Comparison of ENCODE assay signal across 10 mouse cellular contexts in the genomic region with DNA sequence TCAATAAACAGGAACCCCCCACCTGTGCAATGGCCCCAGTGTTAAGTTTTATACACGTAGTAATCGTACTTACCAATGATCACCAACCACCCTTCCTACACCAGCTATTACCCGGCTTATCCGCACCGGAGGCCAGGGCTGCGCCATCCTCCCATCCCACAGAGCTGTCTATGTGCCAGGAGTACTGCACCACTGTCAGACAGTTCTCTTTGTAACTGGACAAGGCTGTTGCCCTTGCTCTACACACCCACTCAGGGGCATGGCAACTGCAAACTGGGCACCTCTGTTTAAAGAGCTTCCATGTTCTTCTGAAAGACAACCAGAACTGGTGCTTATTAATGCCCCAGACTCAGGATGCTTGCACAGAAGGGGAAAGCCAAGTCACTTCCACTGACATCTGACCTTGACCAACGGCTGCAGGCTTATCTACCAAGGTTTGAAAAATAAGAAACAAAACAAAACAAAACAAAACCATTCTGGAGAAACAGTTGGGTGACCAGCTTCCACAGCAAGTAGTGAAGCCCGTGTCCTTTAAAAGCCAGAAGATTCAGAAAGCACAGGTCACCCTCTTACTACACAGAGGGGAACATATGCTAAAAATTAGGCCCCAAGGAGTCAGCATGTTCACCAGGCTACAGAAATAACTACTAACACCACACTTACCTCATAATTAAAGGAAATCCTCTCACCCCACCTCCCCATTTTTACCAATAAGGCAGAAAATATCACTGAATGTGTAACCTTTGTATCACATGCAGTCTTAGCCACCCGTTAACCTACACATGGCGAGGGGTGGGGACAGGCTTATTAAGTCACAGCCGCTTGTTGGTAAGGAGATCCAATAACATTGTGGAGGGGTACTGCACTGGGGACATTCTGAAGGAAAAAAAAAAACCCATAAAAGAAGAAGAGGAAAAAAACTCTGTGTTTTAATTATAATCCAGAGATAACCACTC.
DNase-seq lines count a peak whose midpoint lies in the region; ATAC-seq and TF ChIP-seq lines count a peak whose summit lies in the region.
"Had no signal": no experiment of that assay in that cellular context is flagged by ENCODE, and none has a peak within 500 bp of the region (broad histone marks: within the 10 kb centered on the region; RNA-seq: fewer than 3 reads in every experiment).

No protein-coding gene starts in this region.

- DNase-seq in heart, adult 11 months = peak; percentile 88
- DNase-seq in heart, adult 18-20 months = no peak
- DNase-seq in layer of hippocampus, adult 2 months (ENCODE audit: low spot score in 2 of 2) = no peak
- DNase-seq in layer of hippocampus, adult 9-10 months (ENCODE audit: low spot score) = no peak
- no peak for DNase-seq in liver, embryonic 11.5 days (ENCODE audit: low spot score)
- DNase-seq in thymus, postnatal 4 days = no peak
- DNase-seq in thymus, postnatal 25 days = no peak
- DNase-seq: lung, adult 2 months; spleen, adult 18-20 months had no signal

- 79% methylated on average over 11 of the region's 11 CpGs for WGBS in liver, embryonic 11.5 days

- H3K27ac ChIP-seq in layer of hippocampus, adult 2 months = peak overlapping the region; percentile 86
- 0 out of 2 replicates have a peak overlapping the region, but pooled peaks have one; percentile 21 for H3K27ac ChIP-seq in brown adipose tissue, adult 24 weeks (replicated peaks; ENCODE audit: low read depth, low read length)
- peak overlapping the region; percentile 87 for H3K27ac ChIP-seq in liver, embryonic 11.5 days (ENCODE audit: low read depth, low read length)

- H3K4me2 ChIP-seq in liver, embryonic 11.5 days = peak overlapping the region; percentile 59

- no peak overlapping the region for H3K4me3 ChIP-seq in layer of hippocampus, adult 2 months
- H3K4me3 ChIP-seq in brown adipose tissue, adult 24 weeks (ENCODE audit: insufficient read depth, low read depth, low read length) = no peak overlapping the region
- no peak overlapping the region for H3K4me3 ChIP-seq in liver, embryonic 11.5 days (ENCODE audit: low read depth, low read length)

- peaks cover 19% of the 10 kb centered on the region for H3K4me1 ChIP-seq in brown adipose tissue, adult 24 weeks (ENCODE audit: control insufficient read depth, insufficient read depth, insufficient read length, low read length)
- peaks cover 72% of the 10 kb centered on the region for H3K4me1 ChIP-seq in liver, embryonic 11.5 days (replicated peaks; ENCODE audit: control insufficient read depth, insufficient read depth, low read length)

- TF ChIP-seq CTCF in layer of hippocampus, adult 2 months (conservative IDR thresholded peaks at IDR 0.05) = no peak

- H3K36me3 ChIP-seq in liver, embryonic 11.5 days (ENCODE audit: control insufficient read depth, insufficient read depth, low read length) = no peaks in the 10 kb centered on the region; the same call in 1 of the 2 replicates

- H3K27me3 ChIP-seq in liver, embryonic 11.5 days (replicated peaks; ENCODE audit: control insufficient read depth, insufficient read depth, low read length) = no peaks in the 10 kb centered on the region

- H3K9me3 ChIP-seq in liver, embryonic 11.5 days (ENCODE audit: control insufficient read depth, low read length) = no peaks in the 10 kb centered on the region

- no peak for ATAC-seq in liver, embryonic 11.5 days (replicated peaks; ENCODE audit: low FRiP score)

- 0 out of 2 replicates have a peak overlapping the region, but pooled peaks have one; percentile 20 for H3K9ac ChIP-seq in liver, embryonic 11.5 days (ENCODE audit: low read depth, low read length)

Comparison
In these comparisons a context has a peak if more than half of its experiments do, and no peak if none do; other contexts are left out.
1. H3K27ac ChIP-seq: peak in every context shown above with its lines; median percentile 87 in liver, embryonic 11.5 days; 86 in layer of hippocampus, adult 2 months; 21 in brown adipose tissue, adult 24 weeks.